Mouse (Mus musculus) monocyte, adult 5-6 weeks (primary cell): ENCODE data around the gene Tgfb1. TPM values are rescaled to one million over a fixed set of nuclear protein-coding genes. Genes with fewer than 3 reads are reported as not detected.

Experiments used
- ATAC-seq: fragments of 153-309, 156-312 bp; replicated peaks from 2 replicates; pipeline ENCODE4 v1.8.0; 2017; ENCODE audit warnings: mild to moderate bottlenecking; ENCODE audit not compliant: low TSS enrichment, insufficient number of reproducible peaks, severe bottlenecking, poor library complexity, low FRiP score
- total RNA-seq: library from RNA; stranded (forward); fragments of 200-1000, 200-491, 200-594 nt; gene quantifications from 3 replicates; pipeline ENCODE4 v1.2.3, GENCODE M21; 2017

Tgfb1 gene
- total RNA-seq, 1 experiment from 2014 or later: 59.4 TPM

DNA sequence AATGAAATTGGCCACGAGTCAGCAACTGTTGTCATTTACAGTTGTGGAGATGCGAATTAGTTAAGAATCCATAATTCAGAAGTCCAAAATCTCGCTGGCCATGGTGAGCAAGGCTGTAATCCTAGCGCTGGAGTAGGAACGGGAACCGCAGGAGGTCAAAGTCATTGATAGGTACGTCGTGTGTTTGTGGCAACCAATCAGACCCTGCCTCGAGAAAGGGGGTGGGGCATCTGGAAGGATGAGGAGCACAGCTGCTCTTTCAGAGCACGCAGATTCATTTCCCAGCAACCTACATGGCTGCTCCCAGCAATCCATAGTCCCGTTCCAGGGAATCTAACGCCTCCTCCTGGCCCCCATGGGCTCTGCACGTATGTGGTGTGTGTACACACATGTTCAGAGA is 13.0 kb downstream of the Tgfb1 start:
- ATAC-seq: no peak

DNA sequence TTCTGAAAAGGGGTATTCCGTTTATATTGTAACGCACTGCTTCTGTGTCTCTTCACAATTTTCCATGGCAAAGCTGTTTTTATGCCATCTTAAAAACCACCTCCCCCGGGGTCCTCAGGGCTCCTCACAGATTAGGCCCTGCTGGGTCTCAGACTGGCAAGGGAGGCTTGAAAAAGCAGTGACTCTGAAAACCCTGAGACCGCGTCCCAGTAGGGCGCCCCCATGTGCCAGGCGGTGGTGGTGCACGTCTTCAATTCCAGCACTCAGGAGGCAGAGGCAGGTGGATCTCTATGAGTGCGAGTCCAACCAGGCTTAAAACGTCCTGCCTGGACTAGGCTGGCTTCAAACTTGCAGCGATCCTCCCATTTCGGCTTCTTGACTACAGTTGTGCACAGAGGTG is 13.9 kb downstream of the Tgfb1 start:
- ATAC-seq: no peak

DNA sequence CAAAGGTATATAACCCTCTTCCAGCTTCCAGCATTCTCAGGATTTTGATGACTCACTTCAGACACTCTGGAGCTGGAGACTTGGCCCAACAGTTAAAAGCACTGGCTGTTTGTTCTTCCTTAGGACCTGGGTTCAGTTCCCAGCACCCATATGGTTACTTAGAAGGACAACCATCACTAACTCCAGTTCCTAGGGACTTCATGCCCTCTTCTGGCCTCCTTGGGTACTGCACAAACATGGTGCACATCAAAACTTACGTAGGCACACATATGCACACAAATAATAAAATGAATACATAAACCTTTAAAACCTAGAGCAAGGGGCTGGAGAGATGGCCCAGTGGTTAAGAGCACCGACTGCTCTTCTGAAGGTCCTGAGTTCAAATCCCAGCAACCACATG is 15.5 kb downstream of the Tgfb1 start:
- ATAC-seq: no peak

DNA sequence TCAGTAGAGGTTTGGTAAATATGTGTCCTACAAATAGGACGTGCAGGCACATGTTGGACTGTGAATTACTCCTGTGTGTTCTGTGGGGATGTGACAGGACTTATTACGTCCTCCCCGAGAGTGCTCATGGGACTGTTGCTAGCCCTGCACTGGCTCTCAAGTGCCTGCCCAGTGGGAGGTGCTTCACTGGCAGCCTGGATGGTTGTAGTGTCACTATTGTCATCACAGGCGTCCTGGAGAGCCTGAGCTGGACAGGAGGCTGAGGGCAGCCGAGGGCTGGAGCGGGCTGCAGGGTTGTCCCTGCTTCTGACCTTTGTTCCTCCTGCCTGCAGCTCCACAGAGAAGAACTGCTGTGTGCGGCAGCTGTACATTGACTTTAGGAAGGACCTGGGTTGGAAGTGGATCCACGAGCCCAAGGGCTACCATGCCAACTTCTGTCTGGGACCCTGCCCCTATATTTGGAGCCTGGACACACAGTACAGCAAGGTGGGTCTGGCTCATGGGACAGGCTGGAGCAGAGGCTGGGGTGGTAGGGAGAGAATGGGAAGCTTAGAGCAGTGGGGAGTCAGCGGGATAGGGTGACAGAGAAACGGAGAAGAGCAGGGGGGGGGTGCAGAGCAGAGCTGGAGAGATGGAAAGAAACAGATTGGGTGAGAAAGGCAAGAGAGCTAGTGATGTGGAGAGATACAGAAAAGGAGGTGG is 17.1 kb downstream of the Tgfb1 start:
- ATAC-seq: no peak

DNA sequence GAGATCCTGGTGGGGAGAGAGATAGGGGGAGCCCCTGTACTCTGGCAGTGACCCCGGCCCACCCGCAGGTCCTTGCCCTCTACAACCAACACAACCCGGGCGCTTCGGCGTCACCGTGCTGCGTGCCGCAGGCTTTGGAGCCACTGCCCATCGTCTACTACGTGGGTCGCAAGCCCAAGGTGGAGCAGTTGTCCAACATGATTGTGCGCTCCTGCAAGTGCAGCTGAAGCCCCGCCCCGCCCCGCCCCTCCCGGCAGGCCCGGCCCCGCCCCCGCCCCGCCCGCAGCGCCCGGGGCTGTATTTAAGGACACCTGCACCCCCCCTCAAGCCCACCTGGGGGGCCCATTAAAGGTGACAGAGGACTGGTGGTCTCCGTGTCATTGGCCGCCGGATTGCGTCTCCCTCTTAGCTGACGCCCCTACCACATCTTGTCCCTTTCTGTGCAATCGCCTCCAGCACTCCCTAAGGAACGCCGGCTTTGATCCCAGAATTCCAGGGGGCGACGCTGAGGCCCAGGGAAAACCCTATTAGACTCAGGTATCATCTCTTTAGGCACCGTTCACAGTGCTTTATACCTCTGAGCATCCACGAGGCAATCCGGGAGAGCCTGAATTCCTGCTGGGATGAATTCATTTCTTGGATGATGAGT is 18.0 kb downstream of the Tgfb1 start:
- ATAC-seq: no peak

DNA sequence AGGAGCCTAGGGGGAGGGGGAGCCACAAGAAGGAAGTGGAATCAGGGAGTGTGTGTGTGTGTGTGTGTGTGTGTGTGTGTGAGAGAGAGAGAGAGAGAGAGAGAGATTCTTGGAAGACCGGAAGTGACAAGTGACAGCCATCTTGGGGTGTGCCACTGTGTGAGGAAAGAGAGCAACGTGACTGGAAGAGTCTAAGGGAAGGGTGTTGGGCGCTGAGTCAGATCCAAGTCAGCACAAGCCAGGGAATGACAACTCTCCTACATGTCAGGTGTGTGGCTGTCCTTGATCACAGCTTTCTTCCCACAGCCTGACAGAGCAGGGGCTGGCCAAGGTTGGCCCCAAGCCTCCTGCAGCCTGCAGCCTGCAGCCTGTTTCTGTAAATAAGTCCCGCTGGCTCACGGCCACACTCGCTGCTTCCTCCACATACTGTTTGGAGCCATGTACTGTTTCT is 19.0 kb downstream of the Tgfb1 start:
- ATAC-seq: peak; percentile 25

DNA sequence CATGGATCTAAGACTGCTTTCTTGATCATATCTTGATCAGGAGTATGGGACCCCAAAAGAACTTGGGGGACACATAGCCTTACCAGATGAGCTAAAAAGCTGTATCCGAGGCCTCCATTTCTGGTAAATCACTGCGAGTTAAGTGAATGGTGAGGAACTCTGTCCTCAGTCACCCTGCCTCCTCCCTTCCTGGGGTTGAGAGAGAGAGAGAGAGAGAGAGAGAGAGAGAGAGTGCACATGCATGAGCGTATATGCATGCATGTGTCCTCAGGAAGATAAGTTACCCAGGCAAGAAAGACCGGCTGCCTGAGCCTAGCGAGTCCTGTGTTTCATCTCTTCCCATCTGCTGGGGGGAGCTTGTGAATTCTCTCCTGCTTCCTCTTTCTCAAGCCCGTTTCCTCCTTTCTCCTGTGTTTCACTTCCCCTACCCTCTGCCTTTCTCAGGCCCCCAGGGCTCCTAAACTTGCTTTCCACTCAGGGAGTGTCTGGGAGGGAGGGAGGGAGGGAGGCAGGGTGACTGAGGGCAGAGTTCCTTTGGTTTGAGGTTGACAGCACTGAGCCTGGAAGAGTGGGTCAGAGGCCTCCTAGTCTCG is 19.9 kb downstream of the Tgfb1 start:
- peak; percentile 32 for ATAC-seq

DNA sequence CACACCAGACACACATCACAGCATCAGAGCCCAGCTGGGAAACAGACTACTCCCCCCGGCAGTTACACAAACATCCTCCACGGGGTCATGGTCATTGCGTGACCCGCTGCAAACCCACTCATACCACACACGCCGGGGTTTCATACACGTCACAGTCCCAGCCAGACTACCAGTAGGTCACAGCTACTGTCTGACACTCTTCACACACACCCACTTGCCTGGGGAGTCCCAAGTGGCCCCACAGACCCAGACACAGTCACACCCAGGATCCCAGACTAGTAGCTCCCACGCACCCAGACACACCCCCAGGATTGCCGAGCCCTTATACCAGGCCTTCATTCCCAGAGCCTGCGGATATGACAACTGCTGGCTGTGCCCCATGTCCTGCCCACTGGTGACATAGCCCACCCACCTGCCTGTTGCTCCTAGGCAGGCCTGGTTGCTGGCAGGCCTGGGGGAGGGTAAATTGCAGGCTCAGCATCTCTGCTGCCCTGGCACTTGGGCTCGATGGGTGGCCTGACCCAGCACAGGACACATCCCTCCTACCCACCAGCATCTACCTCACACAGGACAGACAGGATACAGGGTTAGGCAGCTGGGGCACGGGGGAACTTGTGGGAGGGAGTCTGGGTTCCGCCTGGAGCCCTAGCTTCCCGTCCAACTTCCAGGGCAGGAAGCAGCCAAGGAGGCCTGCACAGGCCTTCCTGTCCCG is 20.9 kb downstream of the Tgfb1 start:
- peak; percentile 43 for ATAC-seq

DNA sequence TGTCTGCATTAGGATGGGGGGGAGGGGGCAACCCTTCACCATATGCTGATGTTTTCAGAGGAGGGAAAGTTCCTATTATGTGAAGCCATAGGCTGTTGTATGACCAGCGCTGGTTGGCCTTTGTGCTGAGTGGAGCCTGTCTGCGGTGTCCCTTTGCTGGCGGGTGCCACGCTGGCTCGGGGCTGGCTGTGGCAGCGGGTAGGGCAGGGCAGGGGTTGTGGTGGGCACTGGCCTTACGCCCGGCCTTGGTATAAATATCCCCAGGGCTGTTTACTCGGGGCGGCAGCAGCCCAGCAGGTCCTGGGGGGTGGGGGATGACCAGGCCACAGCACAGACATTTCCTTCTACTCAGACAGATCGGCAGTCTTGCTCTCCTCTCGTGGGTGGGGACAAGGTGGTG is 23.2 kb downstream of the Tgfb1 start:
- ATAC-seq: no peak

DNA sequence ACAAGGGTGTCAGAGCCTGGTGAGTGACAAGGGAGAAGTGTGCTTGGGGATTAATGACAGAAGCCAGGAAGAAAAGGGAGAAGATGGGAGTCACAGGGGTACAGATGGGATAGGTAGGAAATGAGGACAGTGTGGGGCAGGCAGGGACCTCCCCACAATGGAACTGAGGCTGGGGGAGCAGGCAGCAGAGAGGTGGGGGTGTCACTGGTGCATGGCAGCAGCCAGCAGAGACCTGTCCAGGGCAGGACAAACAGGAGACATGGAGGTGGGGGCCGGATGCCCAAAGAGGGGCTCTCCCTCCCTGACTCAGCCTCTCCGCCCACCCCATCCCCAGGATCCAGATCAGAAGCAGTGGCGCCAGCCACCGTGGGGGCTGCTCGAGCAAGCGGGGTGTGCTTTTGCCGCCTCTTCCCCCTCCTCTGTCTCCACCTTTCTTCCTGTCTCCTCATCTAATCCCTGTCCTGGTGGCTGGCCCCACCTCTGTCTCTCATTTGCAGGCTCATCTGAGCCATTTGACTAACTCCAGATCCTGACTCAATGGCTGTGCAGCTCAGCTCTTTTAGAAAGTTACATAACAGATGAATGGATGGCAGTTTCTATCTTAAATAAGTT is 23.8 kb downstream of the Tgfb1 start:
- ATAC-seq: no peak

DNA sequence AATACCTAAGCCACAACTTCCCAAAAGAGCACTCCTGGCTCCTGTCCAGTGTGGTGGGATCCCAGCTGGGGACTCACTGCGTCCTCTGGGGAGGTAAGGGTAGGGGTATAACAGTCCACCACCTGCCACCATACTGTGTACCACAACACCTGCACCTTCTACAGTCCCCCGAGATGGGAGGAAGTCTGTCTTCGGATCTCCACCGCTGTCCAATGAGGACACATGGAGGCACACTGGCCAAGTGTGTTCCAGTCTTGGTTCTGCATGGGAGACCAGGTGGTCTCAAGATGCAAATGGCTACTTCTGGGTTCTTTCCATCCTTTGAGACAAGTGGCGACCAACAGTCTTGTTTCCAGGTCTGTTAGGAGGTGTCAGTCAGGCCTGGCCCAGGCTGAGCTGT is 24.4 kb downstream of the Tgfb1 start:
- no peak for ATAC-seq

DNA sequence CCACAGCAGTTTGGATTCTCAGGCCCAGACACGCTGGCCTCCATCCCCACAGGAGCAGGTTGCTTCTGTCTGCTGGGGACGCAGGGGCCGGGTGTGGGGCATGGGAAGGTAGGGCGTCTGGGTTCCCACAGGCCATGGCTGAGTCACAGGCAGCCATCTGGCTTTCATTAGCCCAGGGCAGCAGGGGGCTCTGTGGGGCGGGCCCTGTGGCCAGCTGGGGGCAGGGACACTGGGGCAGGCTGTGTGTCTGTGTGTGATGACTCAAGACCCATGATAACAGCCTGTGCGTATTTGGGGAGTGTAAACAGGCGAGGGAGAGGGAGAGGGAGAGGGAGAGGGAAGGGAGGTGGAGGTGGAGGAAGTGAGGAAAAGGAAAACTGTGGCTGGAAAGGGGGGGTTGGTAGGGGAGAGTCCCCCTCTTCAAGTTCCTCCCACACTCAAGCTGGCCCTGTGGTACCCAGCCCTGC is 25.0 kb downstream of the Tgfb1 start:
- ATAC-seq: peak; percentile 20

DNA sequence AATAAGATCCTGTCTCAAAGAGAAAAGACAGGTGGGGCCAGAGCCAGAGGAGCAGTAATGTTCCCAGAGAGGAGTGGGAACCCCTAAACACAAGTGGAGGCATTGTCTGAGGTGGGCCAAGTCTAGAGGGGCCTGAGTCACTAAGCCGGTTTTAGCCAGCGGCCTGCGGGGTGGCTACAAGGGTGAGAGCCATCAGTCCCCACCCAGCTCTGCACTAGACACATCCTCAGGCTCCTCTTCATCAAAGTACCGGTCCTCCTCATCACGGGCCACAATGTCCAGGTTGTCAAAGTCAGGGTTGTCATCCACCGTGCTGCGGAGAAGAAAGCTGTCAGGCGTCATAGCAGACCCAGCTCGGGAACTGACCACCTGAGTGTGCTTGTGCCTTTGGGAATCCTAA is 26.0 kb downstream of the Tgfb1 start:
- no peak for ATAC-seq

DNA sequence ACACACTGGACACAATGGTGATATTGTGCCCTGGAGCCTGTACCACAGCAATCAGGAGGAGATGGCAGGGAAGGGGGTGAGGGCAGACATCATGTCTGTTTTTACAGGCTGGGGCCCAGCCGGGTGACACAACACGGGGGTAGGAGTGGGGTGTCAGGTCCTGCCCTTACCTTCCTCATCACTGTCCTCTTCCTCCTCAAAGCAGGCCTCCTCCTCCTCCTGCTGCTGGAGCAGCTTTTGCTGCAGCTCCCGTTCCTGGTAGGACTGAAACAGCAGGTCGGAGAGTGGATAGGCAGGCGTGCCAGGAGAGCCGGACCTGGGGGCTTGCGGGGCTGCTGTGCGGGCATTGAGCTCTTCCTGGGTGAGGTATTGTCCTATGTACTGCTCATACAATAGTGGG is 27.8 kb downstream of the Tgfb1 start:
- ATAC-seq: no peak

DNA sequence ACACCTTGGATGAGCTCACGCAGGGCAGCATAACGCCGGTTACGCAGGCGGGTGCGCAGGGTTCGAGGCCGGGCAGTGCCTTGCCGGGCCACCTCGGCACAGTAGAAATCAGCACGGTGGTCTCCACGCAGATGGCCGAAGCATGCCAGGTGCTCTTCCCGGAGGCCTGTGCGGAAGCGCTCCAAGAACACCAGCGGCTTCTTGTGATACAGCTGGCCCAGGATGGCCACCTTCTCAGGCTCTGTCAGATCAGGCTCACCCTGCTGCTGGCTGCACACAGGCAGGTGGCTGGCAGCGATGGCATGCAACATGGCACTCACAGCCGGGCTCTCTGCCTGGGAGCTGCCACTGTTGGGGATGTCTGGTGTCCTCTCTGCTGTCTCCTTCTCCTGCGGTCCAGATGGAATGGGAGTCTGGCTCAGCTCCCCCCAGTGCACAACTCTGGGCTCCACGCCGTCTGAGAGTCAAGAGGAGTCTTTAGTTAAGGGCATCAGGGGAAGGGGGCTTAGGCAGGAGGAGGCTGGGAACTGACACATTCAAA is 29.0 kb downstream of the Tgfb1 start:
- ATAC-seq: no peak

DNA sequence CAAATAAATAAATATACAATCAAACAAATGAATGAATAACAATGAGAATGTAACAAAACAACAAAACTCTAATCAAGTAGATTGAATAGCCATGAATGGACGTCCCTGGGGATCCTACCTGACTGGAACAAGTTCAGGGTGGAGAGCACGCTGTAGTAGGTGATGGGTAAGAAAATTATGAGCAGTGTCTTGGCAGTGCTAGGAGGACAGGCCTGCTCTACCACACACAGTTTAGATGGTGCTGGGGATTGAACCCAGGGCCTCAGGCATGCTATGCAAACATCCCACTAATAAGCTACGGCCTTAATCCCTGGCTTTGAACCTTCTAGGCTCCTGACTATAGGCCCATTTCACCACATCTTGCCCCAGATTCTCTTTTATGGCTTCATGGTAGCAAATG is 30.7 kb downstream of the Tgfb1 start:
- no peak for ATAC-seq

DNA sequence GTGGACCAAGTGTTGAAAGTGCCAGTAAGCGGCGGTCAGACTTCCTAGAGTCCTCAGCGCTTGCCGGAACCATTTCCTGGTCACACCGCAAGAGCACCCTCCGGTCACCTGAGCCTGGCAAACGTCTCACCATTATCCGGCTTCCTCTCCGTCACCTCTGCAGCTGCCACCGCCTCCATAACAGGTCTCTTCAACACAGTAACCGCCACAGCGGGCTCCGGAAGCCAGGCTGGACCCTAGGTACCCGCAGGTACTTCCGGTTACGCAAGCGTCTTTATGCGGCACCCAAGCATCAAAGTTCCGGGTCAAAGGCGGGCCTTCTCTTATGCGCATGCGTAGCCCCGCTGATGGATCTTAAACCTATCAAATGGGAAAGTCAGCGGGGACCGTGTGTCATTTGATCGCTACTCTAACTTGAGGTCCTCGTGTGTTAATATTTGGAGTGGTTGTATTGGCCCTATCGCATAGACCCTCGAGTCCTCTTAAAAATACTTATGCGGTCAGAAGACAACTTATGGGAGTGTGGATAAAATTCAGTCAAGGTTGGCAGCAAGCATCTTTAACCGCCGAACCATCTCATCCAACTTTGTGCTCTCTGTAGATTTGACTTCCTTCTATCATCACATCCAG is 32.1 kb downstream of the Tgfb1 start, which contains the start of gene Ccdc97:
Ccdc97 (minus strand) TSS at position 301 of the 630 bp plus-strand sequence.
- ATAC-seq: peak; percentile 74
